Mouse (Mus musculus) gastrocnemius, postnatal 36 days (tissue): ENCODE measurements around the gene Ncbp1. TPM values are rescaled to one million over a fixed set of nuclear protein-coding genes. Genes with fewer than 3 reads are reported as not detected.
A peak's percentile ranks its signal among the peaks of the same experiment; 100 is the strongest.
"Not testable (repeated sequence)": the region's sequence is repeated elsewhere in the genome, so short reads cannot be mapped to it uniquely, and the experiment has no call there.

Experiments used
- DNase-seq, 2 experiments: peaks; one replicate each; pipeline ENCODE4 v3.0.0; 2022
- intact Hi-C: fragments of 180-260 bp; cut with DNase I; formaldehyde crosslinking; loops from one replicate; pipeline ENCODE4 v1.15.1; 2025
- total RNA-seq, 2 experiments: library from RNA; stranded (reverse); gene quantifications; 2 replicates each; pipeline ENCODE4 v1.2.3; 2021

Gene Ncbp1
- total RNA-seq, 2 experiments from 2014 or later = 10.4 to 12.2 TPM

DNA sequence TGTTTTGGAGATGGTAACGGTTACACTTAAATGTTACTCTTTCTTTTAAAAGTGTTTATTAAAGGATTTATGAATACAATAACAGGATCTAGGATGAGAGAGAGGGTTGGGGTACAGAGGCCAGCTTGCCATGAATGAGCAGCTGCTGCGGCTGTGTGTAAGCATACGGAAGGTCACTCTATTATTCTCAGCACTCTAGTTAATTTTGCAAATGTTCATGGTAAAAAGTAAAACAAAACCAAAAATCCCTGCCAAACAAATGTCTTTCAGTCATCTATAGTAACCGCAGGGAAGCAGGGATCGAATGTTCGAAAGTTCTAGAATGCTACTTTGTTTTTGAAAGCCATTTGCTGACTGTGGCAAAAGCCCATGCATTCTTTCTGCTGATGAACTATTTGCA is 15.1 kb upstream of the Ncbp1 start:
- intact Hi-C loops = no loop called here
- DNase-seq = no peak

DNA sequence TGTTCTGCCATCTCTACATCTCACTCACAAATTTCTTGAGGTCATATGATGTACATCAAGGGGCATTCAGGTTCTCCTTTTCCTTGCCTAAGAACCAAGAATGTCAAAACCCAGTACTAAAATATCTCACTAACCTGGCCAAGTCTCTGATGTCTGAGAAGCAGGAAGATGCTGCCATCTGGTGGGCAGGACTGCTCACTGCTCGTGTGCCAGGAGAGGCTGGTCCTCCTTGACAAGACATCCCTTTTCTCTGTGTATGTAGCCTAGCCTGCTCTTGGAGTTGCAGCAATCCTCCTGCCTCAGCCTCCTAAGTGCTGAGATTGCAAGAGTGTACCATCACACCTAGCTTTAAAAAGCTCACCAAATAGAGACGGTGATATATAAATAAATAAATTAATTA is 11.9 kb upstream of the Ncbp1 start:
- intact Hi-C loops = loop anchor here (2.0 to 5.0 kb wide), 3 partner anchors 99 to 186 kb away; no protein-coding TSS in a partner anchor
- DNase-seq = peak; percentile 52 to 58

DNA sequence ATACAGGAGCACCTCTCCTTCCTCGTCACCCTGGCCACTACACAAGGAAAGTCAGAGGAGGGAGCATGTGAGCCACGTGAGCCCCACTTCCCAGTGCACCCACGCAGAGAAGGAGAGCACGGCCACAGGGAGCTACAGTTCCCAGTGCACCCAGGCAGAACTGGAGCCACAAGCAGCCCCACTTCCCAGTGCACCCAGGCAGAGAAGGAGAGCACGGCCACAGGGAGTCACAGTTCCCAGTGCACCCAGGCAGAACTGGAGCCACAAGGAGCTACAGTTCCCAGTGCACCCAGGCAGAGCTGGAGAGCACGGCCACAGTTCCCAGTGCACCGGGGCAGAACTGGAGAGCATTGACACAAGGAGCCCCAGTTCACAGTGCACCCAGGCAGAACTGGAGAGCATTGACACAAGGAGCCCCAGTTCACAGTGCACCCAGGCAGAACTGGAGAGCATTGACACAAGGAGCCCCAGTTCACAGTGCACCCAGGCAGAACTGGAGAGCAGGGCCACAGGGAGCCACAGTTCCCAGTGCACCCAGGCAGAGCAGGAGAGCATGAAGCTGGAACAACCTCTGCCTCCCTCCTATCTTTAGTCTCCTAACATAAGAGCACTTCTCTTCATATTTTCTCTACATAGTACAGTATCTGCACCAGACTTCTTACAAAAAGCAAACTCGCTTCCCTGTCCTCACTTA is 9.0 kb upstream of the Ncbp1 start:
- intact Hi-C loops = loop anchor here (5.0 kb wide), 1 partner anchor 102 kb away; no protein-coding TSS in a partner anchor
- no peak for DNase-seq

DNA sequence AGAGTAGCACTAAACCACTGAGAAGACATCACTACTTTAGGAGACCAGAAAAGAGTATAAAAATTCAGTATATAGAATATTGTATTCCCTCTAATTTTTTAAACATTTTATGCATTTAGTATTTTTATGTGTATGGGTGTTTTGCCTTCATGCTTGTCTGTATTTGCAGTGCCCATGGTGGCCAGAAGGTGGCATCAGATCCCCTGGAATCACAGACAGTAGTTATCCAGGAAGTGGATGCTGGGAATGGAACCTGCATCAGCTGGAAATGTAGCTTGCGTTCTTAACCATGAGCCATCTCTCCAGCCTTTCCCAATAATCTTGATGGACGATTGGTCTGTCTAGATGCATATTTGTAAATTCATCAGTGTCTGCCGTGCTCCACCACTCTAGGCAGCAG is 8.2 kb upstream of the Ncbp1 start:
- DNase-seq = no peak
- intact Hi-C loops = no loop called here

DNA sequence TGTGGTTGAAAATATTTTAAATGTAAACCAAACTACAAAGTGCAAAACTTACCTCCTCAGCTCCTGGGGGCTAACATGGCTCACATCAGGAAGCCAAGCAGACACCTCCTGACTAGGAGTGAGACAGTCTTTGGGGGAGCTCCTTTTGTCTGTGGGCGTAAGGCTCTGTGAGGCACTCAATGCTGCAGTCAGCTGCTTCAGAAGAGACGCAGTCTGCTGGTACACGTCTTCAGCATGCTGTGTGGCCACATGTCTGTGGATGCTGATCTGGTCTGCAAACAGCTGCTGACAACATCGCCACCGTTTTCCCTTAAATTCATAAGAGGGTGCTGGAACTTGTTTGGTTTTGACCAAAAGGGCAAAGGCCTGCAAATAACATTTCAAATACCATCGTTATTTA is 6.6 kb upstream of the Ncbp1 start:
- intact Hi-C loops = no loop called here
- DNase-seq = no peak

DNA sequence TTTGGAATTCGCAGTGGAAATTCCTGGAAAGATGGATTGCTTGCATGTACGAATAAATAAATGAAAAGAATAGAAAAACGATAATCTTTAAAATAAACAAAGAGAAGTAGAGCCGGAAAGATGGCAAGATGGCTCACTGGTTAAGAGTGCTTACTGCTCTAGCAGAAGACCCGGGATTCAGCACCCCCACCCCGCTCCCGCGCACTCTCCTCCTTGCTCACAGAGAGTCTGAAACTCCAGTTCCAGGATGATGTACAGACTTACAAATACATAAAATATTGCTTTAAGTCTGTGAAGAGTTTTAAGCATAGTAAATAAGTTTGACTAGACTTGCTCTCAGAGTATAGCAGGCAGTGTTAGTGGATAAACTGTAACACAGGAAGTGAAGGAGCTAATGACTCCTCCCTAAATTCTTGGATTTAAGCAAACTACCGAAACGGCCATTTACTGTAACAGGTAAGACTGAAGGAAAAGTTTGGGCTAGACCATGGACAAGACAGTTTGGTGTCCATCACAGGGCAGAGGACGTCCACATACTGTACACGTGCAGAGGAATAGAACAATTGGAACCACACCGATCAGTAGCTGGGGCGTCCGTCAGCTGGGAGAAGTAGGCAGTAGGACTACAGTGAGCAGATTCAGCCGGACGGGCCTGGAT is 655 bp upstream of the Ncbp1 start:
- no peak for DNase-seq
- intact Hi-C loops = no loop called here

DNA sequence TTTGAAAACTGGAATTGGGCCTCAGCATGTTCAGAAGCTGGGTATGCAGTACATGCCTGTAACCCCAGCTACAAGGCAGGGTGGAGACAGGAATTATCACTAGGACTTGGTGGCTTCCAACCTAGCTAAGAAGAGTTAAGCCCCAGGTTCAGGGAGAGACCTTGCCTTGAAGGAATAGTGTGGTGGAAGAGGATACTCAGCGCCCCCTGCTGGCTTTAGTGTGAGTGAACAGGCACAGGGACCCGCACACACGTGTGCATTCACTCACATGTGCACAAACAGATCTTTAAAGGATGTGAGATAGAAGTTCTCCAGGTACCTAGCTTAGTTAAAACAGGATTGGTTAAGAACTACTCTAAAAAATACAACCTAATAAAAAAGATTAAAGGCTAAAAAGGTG is 5.9 kb downstream of the Ncbp1 start:
- no peak for DNase-seq
- intact Hi-C loops = no loop called here

DNA sequence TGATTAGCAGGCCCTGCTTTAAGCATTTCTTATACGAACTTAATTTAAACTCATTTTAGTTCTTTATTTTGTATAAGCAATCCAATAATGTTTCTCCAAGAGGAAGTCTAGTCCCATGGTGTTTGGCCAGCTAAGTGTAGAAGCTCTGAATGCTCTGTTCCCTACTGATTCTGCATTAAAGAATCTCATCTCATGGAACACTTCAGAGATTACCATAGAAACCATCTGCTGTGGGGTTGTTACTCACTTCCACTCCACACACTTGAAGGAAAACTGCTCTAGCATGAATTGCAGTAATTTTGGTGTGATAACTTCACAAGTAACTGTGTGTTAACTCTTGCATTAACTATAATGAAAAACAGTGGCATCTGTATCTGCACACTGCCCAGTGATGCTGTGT is 8.5 kb downstream of the Ncbp1 start:
- intact Hi-C loops = no loop called here
- no peak for DNase-seq

DNA sequence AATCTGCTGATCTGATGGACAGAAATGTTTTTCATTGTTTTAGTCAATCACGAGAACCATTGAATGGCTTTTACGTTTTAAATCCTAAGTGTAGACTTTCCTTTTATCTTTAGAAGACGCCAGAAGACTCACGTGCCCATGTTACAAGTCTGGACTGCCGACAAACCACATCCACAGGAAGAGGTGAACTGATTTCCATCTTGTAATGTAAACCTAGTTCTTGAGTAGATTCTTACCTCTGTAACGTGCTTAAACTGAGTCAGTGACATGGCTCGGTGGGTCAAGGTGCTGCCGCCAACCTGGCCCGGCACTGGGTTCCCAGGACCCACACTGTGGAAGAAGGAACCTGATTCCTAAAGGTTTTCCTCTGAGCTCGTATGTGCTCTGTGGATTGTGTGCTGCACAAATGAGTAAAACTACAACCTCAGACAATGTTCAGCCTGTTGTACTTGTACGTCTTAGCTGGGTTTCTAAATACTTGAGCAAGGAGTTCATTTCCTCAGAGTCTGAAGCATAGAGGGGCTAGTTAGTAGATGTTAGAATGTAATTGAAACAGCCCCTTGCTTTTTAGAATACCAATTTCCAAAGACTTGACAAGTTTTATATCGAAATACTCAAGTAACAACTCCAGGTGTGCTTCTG is 13.6 kb downstream of the Ncbp1 start:
- DNase-seq = no peak
- intact Hi-C loops = no loop called here

DNA sequence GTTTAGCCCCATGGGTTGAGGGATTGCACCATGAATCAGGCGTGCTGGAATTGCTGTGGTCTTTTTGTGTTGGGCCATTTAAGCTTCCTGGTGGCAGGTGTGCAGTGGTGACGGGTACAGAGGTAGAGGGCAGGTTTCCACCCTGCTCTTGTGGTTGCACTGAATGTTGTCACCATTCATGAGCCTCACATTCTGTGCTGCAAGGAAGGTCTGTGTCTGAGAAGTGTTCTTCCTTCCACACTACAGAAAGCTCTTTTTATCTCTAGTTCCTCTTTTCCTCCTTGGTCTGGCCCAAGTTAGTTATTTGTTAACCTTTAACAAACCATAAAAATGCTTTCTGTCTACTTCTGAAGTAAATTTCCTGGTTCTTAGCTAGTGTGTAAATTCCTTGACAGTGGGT is 25.6 kb downstream of the Ncbp1 start:
- intact Hi-C loops = no loop called here
- DNase-seq = no peak

DNA sequence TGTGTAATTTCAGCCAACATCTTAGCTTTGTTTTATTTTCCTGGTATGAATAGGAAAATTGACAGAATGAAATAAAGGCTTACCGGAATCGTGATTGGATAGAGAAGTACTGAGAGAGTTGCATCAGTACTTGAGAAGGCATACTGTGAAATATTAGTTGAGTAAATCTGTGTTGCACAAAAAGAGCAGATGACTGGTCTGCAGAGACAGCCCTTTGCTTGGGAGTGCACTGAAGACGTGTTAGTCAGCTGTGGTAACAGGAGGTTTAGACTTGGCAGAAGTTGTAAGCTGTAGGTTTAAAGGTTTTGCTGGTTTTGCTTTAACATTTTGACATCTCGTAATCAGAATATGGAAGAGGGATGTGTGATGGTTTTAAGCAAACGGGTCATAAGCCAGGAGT is 27.4 kb downstream of the Ncbp1 start:
- no peak for DNase-seq
- intact Hi-C loops = no loop called here

DNA sequence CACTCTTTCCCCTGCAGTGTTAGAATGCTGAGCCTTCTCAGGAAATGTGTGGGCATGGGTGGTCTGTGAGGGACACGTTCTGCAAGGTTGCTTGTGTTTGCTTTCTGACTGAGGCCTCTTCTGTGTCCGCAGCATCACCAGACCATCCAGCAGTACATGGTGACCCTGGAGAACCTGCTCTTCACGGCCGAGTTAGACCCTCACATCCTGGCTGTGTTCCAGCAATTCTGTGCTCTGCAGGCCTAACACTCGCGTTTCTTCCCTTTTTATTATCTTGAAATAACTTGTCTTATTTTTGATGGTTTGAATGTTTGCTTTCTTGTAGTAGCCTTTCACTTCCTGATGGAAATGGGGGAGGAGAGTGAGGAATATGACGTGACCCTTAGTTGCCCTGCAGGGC is 33.3 kb downstream of the Ncbp1 start:
- DNase-seq = no peak
- intact Hi-C loops = no loop called here

DNA sequence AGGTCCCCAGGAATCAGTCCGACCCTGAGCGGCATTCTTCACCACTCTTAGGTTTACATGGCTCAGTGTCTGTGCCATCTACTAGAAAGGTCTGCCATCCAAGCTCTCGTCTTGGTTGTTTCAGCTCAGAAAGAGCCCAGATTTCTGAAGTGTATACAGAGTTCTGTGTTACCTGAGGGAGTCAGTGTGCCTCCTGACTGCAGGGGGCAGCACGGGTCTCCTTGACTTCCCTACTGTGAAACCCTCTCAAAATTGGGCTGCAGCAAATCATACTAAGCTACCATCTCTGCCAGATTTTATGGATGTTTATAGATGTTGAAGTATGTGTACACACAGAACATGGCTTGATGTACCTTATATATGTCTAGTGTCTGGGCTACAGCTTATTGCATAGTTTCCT is 37.9 kb downstream of the Ncbp1 start:
- intact Hi-C loops = no loop called here
- DNase-seq = no peak

DNA sequence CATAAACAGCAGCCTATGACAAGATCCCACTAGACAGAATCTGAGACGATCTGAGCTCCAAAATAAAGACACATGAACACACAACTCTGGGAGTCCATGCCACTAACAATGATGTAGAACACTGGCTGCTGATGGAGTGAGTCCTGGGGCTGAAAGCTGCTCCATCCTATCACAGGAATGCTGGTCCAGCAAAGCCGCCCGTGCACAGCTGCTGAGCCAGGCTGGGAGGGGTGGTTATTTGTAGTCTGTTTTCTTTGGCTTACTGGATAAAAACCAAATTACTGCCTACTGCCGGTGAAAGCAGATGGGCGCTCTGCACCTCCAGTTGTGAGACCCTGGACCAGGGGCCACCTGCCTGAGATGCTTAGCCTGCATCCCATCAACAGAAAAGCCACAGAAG is 38.6 kb downstream of the Ncbp1 start:
- intact Hi-C loops = no loop called here
- DNase-seq = no peak

DNA sequence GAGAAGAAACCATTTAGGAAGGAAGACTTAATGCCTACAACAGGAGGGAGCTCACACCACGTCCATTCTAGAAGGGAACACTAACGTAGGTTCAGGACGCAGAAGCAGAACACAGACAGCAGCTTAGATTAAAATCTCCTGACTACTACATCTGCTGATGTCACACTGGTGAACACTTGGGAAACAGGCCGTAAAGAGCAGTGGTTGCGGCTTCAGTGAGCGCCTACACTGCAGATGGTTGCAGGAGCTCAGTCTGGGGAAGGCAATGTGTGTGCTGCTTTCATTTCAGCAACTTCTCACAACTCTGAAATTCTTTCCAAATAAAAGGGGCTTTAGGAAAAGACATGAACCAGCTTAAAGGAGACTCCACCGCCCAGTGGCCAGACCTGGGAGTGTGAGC is 39.1 kb downstream of the Ncbp1 start:
- DNase-seq = no peak
- intact Hi-C loops = no loop called here

DNA sequence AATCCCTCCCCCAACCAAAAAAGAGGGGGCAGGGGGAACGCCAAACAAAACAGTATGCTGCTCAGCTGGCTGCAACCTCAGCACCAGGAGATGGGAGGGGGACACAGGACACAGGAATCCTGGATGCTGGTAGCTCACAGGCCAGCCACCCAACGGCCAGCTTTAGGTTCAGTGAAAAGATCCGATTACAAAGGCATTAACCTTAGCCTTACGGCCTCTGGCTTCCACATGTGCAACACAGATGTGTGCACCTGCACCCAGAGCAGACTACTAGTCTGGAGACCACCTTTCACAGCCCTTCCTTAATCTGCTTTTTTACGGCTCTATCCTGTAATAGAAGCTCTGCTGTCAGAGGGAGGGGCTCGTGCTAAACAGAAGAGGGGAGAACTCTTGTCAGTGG is 42.8 kb downstream of the Ncbp1 start:
- no peak for DNase-seq
- intact Hi-C loops = no loop called here

DNA sequence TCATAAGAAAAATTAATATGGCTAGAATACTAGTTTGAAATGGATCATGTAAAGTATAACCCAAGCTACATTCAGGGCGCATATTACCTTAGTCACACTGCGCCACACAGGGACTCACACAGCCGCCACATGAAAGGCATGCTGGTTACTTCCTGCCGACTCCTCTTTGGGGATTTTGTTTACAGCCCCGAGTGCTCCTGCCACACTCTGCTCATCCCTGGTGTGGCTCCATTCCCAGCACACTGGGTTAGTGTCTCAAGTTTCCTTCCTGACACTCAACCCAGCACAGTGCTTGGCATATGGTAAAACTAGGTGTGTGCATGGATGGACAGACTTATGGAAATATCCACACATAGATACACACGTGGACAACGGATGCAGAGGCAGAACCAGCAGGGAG is 43.8 kb downstream of the Ncbp1 start:
- DNase-seq = no peak
- intact Hi-C loops = no loop called here

DNA sequence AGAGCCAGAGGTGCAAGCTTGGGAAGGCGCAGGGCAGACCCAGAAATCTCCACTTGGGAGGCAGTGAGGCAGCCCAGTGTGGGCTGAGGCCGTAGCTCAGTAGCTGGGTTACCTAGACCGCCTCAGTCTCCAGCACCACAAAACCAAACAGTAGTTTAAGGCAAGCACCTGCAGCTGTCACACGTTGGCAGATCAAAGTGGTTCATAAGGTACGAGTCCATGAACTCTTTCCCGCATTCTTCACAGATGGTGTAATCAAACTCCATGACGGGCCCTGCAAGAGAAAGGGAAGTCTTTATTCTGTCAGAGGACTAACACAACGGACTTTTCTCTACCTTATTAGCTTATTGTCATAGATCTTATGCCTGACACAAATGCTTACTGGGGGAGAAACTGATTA is 47.0 kb downstream of the Ncbp1 start:
- intact Hi-C loops = no loop called here
- no peak for DNase-seq

DNA sequence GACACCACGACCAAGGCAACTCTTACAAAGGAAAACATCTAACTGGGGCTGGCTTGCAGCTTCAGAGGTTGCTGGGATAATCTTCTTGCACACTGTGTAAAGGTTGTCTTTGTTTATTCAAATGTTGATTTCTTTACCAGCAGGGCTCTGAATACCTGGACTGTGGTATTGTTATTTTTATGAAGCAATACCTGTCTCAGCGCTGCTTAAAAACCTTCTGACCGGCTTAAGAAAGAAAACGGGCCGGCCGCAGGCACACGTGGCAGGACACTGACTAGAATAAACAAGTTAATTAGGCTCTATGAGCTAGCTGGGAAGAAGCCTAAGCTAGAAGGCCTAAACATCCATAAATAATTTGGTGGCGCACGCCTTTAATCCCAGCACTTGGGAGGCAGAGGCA is 47.5 kb downstream of the Ncbp1 start:
- intact Hi-C loops = no loop called here
- DNase-seq = no peak

DNA sequence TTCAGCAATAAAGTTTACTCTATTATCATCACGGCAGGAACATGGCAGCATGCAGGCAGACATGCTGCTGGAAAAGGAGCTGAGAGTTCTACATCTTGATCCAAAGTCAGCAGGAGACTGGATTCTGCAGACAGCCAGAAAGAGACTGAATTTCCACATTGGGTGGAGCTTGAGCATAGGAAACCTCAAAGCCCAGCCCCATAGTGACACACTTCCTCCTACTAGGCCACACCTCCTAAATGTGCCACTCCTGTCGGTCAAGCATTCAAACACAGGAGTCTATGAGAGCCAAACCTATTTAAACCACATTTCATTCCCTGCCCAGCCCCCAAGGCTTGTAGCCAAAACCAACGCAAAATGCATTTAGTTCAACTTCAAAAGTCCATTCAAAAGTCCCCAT is 48.1 kb downstream of the Ncbp1 start:
- intact Hi-C loops = no loop called here
- no peak for DNase-seq

DNA sequence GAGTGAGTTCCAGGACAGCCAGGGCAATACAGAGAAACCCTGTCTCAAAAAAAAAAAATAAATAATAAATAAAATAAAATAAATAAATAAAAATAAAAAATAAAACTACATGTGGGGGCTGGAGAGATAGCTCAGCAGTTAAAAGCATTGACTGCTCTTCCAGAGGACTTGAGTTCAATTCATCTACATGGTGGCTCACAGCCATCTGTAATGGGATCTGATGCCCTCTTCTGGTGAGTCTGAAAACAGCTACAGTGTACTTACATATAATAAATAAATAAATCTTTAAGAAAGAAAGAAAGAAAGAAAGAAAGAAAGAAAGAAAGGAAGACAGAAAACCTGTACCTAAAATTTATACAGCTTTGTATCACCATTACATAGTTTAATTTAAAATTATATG is 53.6 kb downstream of the Ncbp1 start:
- DNase-seq = not testable (repeated sequence)
- intact Hi-C loops = loop anchor here (10.0 kb wide), 1 partner anchor 253 kb away; no protein-coding TSS in a partner anchor
